Mouse (Mus musculus) liver, embryonic 16.5 days (tissue): Measurements from ENCODE around the gene Atp6v0e2. TPM values are rescaled to one million over a fixed set of nuclear protein-coding genes. Genes with fewer than 3 reads are reported as not detected.

ENCODE experiments used
- ATAC-seq: fragments of 200-750 bp; cut with Nextera tagmentation; 2 replicates; pipeline ENCODE4 v1.8.0; 2017; ENCODE audit warnings: low read depth, mild to moderate bottlenecking, moderate number of reproducible peaks, moderate library complexity
- H3K27ac ChIP-seq: fragments of 300-500 bp; sonication (generic); 2 replicates; pipeline ENCODE4 v1.5.1; 2014; ENCODE audit warnings: mild to moderate bottlenecking, low read length
- H3K27me3 ChIP-seq: fragments of 300-500 bp; sonication (generic); 2 replicates; pipeline ENCODE4 v1.6.1; 2014; ENCODE audit warnings: low read depth, low read length, mixed read lengths; ENCODE audit not compliant: control insufficient read depth, insufficient read depth
- H3K36me3 ChIP-seq: fragments of 300-500 bp; sonication (generic); 2 replicates; pipeline ENCODE4 v1.6.1; 2014; ENCODE audit warnings: mild to moderate bottlenecking; ENCODE audit not compliant: control insufficient read depth, insufficient read depth
- H3K4me1 ChIP-seq: fragments of 300-500 bp; sonication (generic); 2 replicates; pipeline ENCODE4 v1.6.1; 2014; ENCODE audit warnings: low read depth, low read length, mixed read lengths; ENCODE audit not compliant: control insufficient read depth
- H3K4me2 ChIP-seq: fragments of 300-500 bp; sonication (generic); 2 replicates; pipeline ENCODE4 v1.6.1; 2014; ENCODE audit warnings: low read depth, low read length, mixed read lengths
- H3K4me3 ChIP-seq: fragments of 300-500 bp; sonication (generic); 2 replicates; pipeline ENCODE4 v1.5.1; 2014; ENCODE audit warnings: low read depth, mild to moderate bottlenecking, low read length
- H3K9ac ChIP-seq: fragments of 300-500 bp; sonication (generic); 2 replicates; pipeline ENCODE4 v1.6.1; 2014; ENCODE audit warnings: low read depth, low read length
- H3K9me3 ChIP-seq: fragments of 300-500 bp; sonication (generic); replicated peaks from 2 replicates; pipeline ENCODE4 v1.6.1; 2016; ENCODE audit warnings: low read length; ENCODE audit not compliant: control insufficient read depth
- WGBS: fragments of 180-500 bp; shearing (Covaris S2); extraction: QIAGEN DNeasy Blood & Tissue Kit; methylation state at CpG from one replicate; pipeline ENCODE4 v1.1.7; 2014; ENCODE audit not compliant: insufficient replicate concordance; 5-methylcytosine and 5-hydroxymethylcytosine counted together
- polyA plus RNA-seq: library from polyadenylated mRNA; unstranded; fragments of >200 nt; fragmentation: Nextera tagmentation; extraction: Ambion mirVana; gene quantifications from 2 replicates; pipeline ENCODE4 v1.2.1, GENCODE M21; 2015

Gene Atp6v0e2
- polyA plus RNA-seq, 1 experiment from 2014 or later, result 1.0 TPM

- WGBS, result 63% methylated on average over 5 of the region's 5 CpGs
- no peak overlapping the region for H3K9ac ChIP-seq
- H3K9me3 ChIP-seq, result no peaks in the 10 kb centered on the region
- no peaks in the 10 kb centered on the region for H3K36me3 ChIP-seq
- H3K27ac ChIP-seq, result no peak overlapping the region
- no peaks in the 10 kb centered on the region; the same call in 1 of the 2 replicates for H3K4me1 ChIP-seq
- no peaks in the 10 kb centered on the region for H3K27me3 ChIP-seq
- ATAC-seq, result peak; percentile 72
- H3K4me2 ChIP-seq, result no peak overlapping the region
- no peak overlapping the region for H3K4me3 ChIP-seq
Measured at GRCm38 (mm10) chr6:48566312-48566711, 28.9 kb downstream of the Atp6v0e2 start.

GRCm38 (mm10) chr6:48568036-48568984 is 30.9 kb downstream of the Atp6v0e2 start:
- no peak for ATAC-seq
- Histone ChIP-seq H3K9me3 (no peaks in the 10 kb centered on the region), H3K9ac (no peak overlapping the region), H3K27ac (no peak overlapping the region), H3K36me3 (no peaks in the 10 kb centered on the region), H3K4me3 (no peak overlapping the region), H3K4me2 (no peak overlapping the region), H3K4me1 (peaks cover 5% of the 10 kb centered on the region), H3K27me3 (no peaks in the 10 kb centered on the region)
- 75% methylated on average over 21 of the region's 21 CpGs for WGBS

DNA sequence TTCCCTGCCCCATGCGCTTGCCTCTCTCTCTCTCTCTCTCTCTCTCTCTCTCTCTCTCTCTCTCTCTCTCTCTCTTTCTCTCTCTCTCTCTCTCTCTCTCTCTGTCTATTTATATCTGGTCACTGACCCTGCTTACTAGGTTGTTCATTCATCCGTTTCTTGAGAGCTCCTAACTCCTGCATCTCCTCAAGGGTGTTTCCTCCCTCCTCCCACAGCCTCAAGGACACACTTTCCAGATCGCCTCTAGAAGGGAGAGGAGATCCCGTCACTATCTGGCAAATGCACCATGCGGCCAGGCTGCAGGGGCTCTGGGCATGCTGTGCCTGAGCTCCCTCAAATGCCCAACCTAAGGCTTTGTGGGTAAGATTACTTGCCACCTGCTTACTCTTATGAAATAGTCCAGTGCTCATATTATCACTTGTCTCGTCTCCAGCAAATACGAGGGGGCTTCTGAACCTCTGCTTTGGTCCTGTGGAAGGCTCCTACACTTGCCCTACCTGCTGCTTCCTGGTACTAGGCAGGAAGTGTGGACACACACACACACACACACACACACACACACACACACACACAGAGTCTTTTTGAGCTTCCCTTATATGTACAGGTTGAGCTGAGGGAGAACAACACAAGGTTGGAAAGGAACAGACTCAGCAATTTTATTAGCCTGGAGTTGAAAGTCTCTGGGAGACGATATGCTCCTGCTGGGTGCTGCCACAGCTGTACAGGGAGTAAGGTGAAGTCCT is 31.8 kb downstream of the Atp6v0e2 start:
- peaks cover 6% of the 10 kb centered on the region for H3K4me1 ChIP-seq
- no peak for ATAC-seq
- H3K9me3 ChIP-seq, result no peaks in the 10 kb centered on the region
- no peak overlapping the region for H3K4me2 ChIP-seq
- H3K27ac ChIP-seq, result no peak overlapping the region
- no peaks in the 10 kb centered on the region for H3K27me3 ChIP-seq
- no peak overlapping the region for H3K9ac ChIP-seq
- H3K4me3 ChIP-seq, result no peak overlapping the region
- WGBS, result 56% methylated on average over 8 of the region's 8 CpGs
- no peaks in the 10 kb centered on the region for H3K36me3 ChIP-seq

- WGBS, result 71% methylated on average over 5 of the region's 5 CpGs
- no peak overlapping the region for H3K9ac ChIP-seq
- H3K4me2 ChIP-seq, result peak overlapping the region; percentile 15; the same call in 1 of the 2 replicates
- ATAC-seq, result no peak
- H3K4me1 ChIP-seq, result peaks cover 6% of the 10 kb centered on the region
- H3K27ac ChIP-seq, result no peak overlapping the region
- no peaks in the 10 kb centered on the region for H3K36me3 ChIP-seq
- no peaks in the 10 kb centered on the region for H3K27me3 ChIP-seq
- H3K9me3 ChIP-seq, result no peaks in the 10 kb centered on the region
- H3K4me3 ChIP-seq, result no peak overlapping the region
Measured at GRCm38 (mm10) chr6:48572014-48572413, 34.6 kb downstream of the Atp6v0e2 start.

DNA sequence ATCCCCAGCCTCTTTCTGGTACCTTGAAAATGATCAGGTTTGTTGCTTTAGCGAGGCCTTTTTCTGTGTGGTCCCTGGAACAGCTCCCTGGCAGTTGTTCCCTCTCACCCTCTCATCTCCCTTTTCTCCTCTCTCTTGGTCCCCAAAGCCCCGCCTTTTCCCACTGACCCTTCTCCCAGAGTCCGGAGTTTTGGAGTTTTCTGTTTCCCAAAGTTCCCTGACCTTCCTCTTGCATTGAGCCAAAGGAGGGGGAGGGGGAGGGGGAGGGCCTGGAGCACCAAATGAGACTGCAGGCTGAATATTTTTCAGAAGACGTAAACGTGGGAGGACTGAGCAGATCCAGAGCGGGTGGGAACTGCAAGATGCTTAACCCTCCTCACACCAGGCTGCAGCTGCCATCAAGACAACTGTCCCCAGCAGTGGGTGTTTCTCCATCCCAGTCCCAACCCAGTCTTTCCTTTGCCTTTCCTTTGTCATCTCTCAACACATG is 35.2 kb downstream of the Atp6v0e2 start, which contains the start of gene Rarres2:
Rarres2 (minus strand) TSS at position 218 of the 490 bp plus-strand sequence.
- Histone ChIP-seq H3K4me3 (no peak within 1 kb of the TSS), H3K36me3 (no peaks in the 10 kb centered on the region), H3K27me3 (no peaks in the 10 kb centered on the region), H3K9me3 (no peaks in the 10 kb centered on the region), H3K9ac (no peak within 1 kb of the TSS), H3K27ac (peak within 1 kb of the TSS; percentile 29; the same call in 1 of the 2 replicates), H3K4me2 (peak within 1 kb of the TSS; percentile 15; the same call in 1 of the 2 replicates), H3K4me1 (peaks cover 6% of the 10 kb centered on the region)
- peak; percentile 63 for ATAC-seq
- WGBS, result 42% methylated on average over 6 of the region's 6 CpGs

GRCm38 (mm10) chr6:48573280-48573679 is 35.9 kb downstream of the Atp6v0e2 start:
- Histone ChIP-seq H3K9me3 (no peaks in the 10 kb centered on the region), H3K27me3 (no peaks in the 10 kb centered on the region), H3K9ac (no peak overlapping the region), H3K27ac (no peak overlapping the region), H3K36me3 (no peaks in the 10 kb centered on the region), H3K4me3 (no peak overlapping the region), H3K4me1 (peaks cover 6% of the 10 kb centered on the region), H3K4me2 (no peak overlapping the region)
- no peak for ATAC-seq
- WGBS, result 43% methylated on average over 10 of the region's 10 CpGs

DNA sequence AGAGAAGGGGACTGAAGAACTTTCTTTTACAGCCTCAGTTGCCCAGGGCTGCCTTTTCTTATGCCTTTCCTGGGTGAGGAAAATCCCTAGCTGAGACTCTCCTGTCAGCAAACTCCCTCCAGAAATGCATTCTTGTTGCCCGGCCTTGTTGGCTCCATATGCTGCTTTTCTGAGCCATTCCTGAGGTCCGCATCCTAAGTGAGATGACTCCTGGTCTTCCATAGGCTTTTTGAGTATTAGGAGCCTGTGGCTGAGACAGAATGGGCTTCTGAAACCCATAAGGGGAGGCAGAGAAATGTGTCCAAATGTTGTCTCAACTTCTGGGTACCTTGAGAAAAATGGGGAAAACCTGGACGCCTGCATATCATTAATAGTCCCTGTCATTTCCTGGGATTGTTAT is 36.6 kb downstream of the Atp6v0e2 start:
- Histone ChIP-seq H3K9me3 (no peaks in the 10 kb centered on the region), H3K27me3 (no peaks in the 10 kb centered on the region), H3K9ac (no peak overlapping the region), H3K27ac (no peak overlapping the region), H3K36me3 (no peaks in the 10 kb centered on the region), H3K4me1 (peaks cover 6% of the 10 kb centered on the region), H3K4me2 (no peak overlapping the region), H3K4me3 (no peak overlapping the region)
- ATAC-seq, result no peak
- WGBS, result 53% methylated on average over 3 of the region's 3 CpGs

- WGBS, result 35% methylated on average over 5 of the region's 5 CpGs
- Histone ChIP-seq H3K4me2 (no peak overlapping the region), H3K36me3 (no peaks in the 10 kb centered on the region), H3K9me3 (no peaks in the 10 kb centered on the region), H3K9ac (no peak overlapping the region), H3K27ac (no peak overlapping the region), H3K27me3 (no peaks in the 10 kb centered on the region), H3K4me3 (no peak overlapping the region), H3K4me1 (no peaks in the 10 kb centered on the region)
- ATAC-seq, result no peak
Measured at GRCm38 (mm10) chr6:48578736-48579135, 41.3 kb downstream of the Atp6v0e2 start.
